Mouse (Mus musculus): ENCODE data around the gene C1ql3. TPM values are rescaled to one million over a fixed set of nuclear protein-coding genes. Genes with fewer than 3 reads are reported as not detected.

C1ql3 gene
- polyA plus RNA-seq (2017; shearing (Covaris generic)): not detected

DNA sequence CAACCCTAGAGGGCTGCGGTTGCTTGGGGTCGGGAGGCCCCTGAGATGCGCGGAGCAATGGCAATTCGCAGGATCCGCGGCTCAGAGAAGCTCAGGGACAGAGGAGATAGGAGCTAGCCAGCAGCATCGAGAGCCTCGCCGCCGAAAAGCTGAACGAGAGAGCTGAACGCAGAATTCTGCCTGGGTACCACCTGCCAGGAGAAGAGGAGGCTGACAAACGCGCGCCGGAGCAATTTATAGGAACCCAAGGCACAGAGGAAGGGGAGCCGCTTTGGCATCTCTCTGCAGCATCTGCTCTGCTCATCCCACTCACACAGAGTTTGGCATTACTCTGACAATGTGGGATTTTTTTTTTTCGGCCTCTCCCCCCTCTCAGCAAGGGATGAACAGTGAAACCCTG is at the start of gene C1ql3:
Gene C1ql3 (minus strand): TSS at position 335 of the 400 bp plus-strand sequence.

Other genes with a start within 250 kb of the C1ql3 start
- gene Pter, start 87.8 kb downstream of the C1ql3 start, polyA plus RNA-seq (2017; shearing (Covaris generic)): 0.97 TPM